Mouse (Mus musculus) 416B (cell line): ENCODE measurements around the gene Oard1.

ENCODE experiments used
- DNase-seq: peaks from one replicate; pipeline ENCODE4 v3.0.0; 2011; ENCODE audit warnings: low read depth

Oard1 gene

GRCm38 (mm10) chr17:48409380-48410298 is at the start of gene Oard1, which contains the start of gene Nfya:
TSS of gene Oard1 (plus strand) at chr17:48410014.
TSS of gene Nfya (minus strand) at chr17:48409906.
- DNase-seq, result peak; percentile 100

GRCm38 (mm10) chr17:48360462-48360861 is 49.4 kb upstream of the Oard1 start:
- DNase-seq, result peak; percentile 55

GRCm38 (mm10) chr17:48362346-48362745 is 47.5 kb upstream of the Oard1 start:
- DNase-seq, result no peak

- no peak for DNase-seq
These were observed 46.8 kb upstream of the Oard1 start for GRCm38 (mm10) chr17:48362966-48363365.

GRCm38 (mm10) chr17:48363421-48363965 is 46.3 kb upstream of the Oard1 start:
- no peak for DNase-seq

- DNase-seq, result no peak
These were observed 44.2 kb upstream of the Oard1 start for GRCm38 (mm10) chr17:48365511-48366155.

- no peak for DNase-seq
These were observed 43.0 kb upstream of the Oard1 start for GRCm38 (mm10) chr17:48366806-48367205.

- DNase-seq, result no peak
These were observed 38.2 kb upstream of the Oard1 start for GRCm38 (mm10) chr17:48371621-48372020.

- DNase-seq, result no peak
These were observed 36.8 kb upstream of the Oard1 start for GRCm38 (mm10) chr17:48372987-48373386.

- no peak for DNase-seq
These were observed 33.7 kb upstream of the Oard1 start for GRCm38 (mm10) chr17:48376102-48376501.

- DNase-seq, result no peak
These were observed 30.8 kb upstream of the Oard1 start for GRCm38 (mm10) chr17:48379050-48379449.

- DNase-seq, result peak; percentile 34
These were observed 23.9 kb upstream of the Oard1 start for GRCm38 (mm10) chr17:48385786-48386461.

- no peak for DNase-seq
These were observed 21.1 kb upstream of the Oard1 start for GRCm38 (mm10) chr17:48388666-48389065.

GRCm38 (mm10) chr17:48389442-48389841 is 20.4 kb upstream of the Oard1 start:
- no peak for DNase-seq

- DNase-seq, result no peak
These were observed 18.4 kb upstream of the Oard1 start for GRCm38 (mm10) chr17:48391446-48391845.

GRCm38 (mm10) chr17:48392616-48393015 is 17.2 kb upstream of the Oard1 start:
- no peak for DNase-seq

GRCm38 (mm10) chr17:48401710-48402109 is 8.1 kb upstream of the Oard1 start:
- no peak for DNase-seq

GRCm38 (mm10) chr17:48402751-48403150 is 7.1 kb upstream of the Oard1 start:
- no peak for DNase-seq

- DNase-seq, result no peak
These were observed 6.0 kb upstream of the Oard1 start for GRCm38 (mm10) chr17:48403848-48404247.

- DNase-seq, result no peak
These were observed 5.1 kb upstream of the Oard1 start for GRCm38 (mm10) chr17:48404706-48405105.

GRCm38 (mm10) chr17:48407154-48407553 is 2.7 kb upstream of the Oard1 start:
- no peak for DNase-seq

GRCm38 (mm10) chr17:48407910-48408525 is 1.8 kb upstream of the Oard1 start:
- DNase-seq, result peak; percentile 51
